Mouse (Mus musculus): ENCODE results near the gene Dnah2.
A peak's percentile ranks its signal among the peaks of the same experiment; 100 is the strongest.

The Dnah2 gene

DNA sequence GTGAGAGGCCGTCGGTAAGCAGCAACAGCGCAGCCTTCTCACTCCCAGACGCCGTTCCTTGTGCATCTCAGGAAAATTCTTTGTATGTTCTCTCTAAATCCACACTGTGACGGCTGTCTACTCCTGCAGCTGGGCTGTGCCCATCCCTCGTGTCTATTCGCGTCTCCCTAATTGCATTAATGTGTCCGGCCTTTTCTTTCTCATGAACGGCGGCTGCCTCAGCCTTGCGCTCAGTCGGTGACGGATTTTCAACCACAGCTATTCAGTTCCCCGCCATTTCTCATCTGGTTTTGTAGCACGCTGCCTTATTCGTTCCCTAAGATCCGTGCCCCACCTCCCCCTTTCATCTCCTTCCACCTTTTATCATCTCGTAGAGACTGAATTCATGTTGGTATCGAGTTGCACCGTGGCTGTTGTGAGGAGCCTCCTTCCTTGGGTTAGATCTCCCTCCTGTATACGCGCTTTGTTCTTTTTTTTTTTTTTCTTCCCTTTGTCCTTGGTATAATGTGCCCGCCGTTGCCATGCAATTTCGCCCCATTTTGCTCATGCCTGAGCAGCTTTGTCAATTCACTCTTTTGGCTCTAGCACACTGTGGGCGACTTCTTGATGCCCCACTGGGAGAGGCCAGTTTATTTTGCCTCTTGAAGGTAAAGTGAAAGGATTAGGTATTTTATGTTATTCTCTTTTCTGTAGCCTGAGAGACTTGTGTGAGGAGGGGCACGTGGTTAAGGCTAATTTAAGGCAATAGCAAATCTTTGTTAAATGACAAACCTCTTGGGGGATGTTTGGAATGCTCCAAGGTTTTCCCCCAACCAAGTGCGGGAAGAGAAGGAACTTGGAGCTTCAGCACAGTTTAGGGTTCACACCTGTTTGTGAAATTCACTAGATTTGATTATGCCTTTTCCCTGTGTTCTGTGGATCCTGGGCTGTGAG, 21.5 kb downstream of the Dnah2 start:
- DNase-seq: peak in 1 of 2 experiments; percentile 22

DNA sequence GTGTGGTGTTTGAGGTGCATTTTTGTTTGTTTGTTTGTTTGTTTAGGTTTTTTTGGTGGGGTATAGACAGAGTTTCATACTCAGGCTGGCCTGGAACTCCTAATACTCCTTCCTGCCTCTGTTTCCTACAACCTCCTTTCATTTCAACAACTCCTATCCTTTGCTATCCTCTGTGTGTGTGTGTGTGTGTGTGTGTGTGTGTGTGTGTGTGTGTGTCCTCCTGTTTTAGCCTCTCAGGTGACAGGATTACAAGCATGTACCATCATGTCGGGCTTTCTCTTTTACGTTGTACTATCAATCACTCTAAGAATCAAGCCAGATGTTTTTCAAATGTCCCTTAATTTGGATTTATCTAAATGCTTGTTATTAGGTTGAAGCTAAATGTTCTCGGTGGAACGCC, 22.3 kb downstream of the Dnah2 start:
- DNase-seq: no peak

DNA sequence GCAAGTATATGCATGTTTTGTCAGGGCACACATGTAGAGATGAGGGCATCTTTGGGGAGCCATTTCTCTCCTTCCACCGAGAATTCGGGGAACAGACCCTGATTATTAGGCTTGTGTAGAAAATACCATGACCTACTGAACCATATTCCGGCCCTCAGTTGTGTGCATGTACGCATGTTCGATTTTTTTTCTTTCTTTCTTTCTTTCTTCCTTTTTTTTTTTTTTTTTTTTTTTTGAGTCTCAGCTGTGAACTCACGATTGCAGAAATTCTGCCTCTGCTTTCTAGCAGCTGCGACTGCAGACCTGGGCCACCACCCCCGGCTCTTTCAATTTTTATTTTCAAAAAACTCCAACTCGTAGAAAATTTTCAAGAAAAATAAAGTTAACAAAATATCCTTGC, 23.2 kb downstream of the Dnah2 start:
- no peak for DNase-seq

DNA sequence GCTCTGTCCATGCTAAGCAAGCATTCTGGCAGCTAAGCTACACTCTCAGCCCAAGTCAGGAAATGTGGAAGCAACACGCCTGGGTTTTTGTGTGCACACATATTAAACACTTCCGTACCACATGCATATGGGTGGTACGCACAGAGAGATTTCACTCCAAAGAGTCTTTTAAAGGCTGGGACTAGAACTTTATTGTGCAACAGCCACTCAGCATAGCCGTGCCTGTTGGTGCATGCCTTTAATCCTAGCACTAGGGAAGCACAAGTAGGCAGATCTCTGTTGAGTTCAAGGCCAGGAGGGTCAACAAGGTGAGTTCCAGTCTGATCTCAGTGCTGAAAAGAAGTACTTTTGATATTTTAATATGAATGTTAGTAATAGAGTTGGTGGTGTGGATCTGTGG, 25.3 kb downstream of the Dnah2 start:
- no peak for DNase-seq

DNA sequence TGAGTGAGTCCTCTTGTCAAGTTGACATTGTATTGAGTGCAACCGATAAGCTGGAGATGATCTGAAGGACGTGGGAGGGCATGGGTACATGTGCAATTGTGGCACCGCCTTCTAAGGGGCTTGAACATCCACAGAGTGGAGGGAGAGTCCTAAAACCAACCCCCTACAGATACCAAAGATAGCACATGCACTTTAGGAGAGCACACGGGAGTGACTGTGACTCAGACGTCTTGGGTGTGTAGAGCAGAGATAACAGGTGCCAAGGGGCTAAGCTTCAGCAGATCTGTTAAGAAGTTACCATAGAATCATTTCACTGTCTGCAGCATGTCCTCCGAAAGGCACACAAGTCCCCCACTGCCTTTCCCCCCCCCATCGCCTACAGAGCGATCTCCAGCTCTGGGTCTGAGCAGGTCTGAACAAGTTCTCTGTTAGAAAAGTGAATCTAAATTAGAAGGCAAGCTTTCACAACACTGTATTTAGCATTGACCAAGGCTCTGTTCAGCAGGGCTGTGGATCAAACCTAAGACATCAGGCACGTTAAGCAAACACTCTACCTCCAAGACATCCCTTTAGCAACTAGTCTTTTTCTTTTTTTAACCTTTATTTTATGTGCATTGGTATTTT, 27.3 kb downstream of the Dnah2 start:
- DNase-seq: no peak

DNA sequence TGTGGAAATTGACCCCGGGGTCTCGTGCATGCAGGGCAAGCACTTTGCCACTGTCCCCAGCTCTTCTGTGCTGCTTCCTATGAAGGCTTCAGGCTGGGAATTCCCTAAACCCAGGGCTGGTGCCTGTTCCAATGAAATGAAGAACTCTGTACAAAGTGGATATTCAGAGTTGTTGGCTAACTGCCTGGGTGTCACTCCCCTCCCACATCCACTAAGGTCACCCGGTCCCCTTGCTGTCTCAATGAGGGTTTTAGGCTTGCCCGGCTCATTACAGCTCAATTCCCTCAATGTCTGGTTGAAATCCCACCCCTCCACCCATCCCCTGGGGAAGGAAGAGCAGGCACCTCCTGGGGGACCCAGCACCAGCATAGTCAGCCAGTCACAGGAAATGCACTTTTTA, 28.9 kb downstream of the Dnah2 start:
- DNase-seq: no peak

DNA sequence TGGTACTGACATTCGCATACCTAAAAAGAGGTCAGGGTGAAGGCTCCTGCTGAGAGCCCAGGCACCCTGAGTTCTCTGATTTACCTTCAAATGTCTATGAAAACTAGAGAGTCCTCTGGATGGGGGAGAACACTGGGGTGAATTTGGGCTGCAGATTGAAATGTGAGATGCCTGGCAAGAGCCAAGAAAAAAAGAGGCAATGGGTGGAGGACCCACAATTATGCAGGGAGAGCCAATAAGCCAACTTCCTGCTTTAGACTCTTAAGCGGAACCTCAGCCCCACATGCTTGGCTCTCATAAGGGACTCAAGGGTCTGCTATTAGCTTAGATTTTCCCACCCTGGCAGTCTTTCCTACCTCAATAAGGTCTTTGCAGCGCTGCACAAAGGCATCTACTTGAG, 32.2 kb downstream of the Dnah2 start:
- no peak for DNase-seq

DNA sequence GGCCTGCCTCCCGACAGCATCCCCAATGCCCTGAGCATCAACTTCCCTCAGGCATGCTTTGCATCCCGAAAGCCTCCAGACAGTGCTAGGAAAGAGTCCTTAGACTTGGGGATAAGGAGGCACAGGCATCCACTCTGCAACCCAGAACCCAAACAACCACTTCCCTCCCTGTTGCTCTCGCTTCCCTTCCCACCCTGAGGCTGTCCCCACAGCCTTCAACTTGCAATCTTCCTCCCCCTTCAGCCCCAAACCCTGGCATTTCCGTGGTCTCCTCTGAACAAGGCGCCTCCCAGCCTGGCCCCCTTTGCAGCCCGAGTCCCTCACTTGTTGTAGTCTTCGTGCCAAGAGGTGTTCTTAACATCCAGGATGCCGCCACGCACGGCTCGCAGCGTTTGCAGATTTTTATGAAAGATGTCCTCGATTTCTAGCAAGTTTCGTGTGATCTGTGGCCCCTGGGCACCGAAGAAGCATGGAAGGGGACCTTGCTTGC, 32.7 kb downstream of the Dnah2 start:
- DNase-seq: no peak

DNA sequence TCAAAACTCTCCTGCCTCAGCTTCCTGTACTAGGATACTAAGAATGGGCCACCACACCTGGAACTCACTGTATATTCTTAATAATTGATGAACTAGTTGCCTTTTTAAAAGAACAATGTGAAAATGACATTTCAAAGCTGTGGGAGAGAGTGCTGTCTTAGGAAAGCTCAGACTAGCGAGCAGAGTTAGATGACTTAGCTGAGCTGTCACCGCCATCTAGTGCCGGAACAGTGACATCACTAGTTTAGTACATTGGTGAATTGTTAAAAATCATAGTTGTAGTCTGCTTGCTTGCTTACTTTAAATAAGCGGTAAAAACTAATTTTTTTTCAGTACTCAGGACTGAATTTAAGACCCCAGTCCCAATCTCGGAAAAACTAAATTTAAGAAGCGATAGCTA, 35.1 kb downstream of the Dnah2 start:
- peak; percentile 56 to 61 for DNase-seq

DNA sequence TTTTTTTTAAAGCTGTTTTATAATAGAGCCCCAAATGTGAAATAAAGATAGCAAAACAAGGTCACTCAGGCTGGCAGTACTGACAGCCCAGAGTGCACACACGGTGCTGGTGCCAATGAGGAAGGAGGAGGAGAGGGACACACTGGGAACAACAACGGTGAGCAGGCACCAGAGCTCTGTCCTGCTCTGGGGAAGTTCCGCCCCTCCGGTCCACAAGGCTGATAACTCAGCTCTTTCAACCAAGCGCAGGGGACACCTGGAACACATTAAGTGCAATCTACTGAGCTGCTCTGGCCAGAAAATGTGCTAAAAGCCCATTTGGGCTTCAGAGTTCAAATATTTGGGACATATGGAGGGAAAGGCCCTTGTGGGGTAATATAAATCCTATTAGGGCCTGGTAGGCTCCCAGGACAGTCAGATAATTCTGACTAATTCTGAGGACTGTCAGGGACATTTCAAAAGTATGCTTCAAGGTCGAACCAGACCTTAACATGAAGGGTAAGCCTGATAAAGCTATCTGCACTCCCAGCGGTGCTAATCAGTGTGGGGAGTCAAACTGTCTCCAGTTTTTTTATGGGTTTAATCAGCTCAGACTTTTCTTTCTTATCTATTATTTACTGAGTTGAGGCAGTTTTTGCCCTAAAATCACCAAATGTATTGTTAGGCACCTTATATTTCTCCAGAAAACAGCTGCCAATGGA, 38.0 kb downstream of the Dnah2 start:
- no peak for DNase-seq

DNA sequence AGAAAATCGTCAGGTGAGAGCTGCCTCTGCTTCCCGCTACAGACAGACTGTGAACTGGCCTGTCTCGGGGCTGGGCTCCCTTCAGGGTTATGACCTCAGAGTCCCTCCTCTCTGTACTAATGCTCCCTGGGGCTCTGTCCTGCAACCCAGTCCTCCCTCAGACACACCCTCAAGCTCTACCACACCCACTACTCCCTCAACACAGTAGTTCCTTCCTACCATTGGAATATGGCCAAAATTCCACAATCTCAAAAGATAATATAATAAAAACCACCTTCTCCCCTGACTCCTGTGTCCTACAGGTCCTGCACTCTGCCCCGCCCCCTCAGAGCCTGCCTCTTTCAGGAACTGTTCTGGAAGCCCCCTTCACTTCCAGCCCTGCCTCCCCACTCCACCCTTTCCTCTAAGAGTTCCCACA, 45.0 kb downstream of the Dnah2 start:
- DNase-seq: no peak

DNA sequence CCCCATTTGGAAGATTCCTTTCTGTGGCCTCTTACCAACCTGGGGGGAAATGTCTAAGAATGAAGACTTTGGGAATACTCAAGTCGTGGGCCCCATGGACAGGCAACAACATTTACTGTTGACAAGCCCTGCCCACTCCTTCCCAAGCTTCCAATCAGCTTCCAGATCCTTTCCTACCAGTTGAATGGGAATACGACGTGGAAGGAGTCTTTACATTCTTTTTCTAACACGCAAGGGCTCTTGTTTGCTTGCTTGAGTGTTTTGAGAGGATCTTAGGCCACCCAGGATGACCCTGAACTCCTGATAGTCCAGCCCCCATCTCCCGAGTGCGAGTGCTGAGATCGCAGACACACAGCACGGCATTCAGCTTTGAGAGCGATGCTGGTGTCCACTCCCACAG, 47.4 kb downstream of the Dnah2 start:
- no peak for DNase-seq

DNA sequence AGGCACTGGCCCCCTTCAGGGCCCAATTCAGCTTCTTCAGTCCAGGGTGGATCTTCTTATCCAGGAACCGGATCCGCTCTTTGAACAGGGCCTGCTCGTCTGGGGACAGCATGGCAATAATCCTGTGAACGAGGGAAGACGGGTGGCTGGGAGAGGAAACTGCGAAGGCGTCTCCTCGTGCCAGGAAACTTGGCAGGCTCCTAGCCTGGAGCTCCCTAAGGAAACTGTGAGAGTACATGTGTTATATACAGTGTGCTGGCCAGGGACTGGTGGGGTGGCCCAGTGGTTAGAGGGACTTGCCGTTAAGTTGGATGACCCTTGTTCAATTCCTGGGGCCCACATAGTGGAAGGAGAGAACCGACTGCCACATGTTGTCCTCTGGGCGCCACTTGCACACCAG, 49.8 kb downstream of the Dnah2 start:
- DNase-seq: no peak

DNA sequence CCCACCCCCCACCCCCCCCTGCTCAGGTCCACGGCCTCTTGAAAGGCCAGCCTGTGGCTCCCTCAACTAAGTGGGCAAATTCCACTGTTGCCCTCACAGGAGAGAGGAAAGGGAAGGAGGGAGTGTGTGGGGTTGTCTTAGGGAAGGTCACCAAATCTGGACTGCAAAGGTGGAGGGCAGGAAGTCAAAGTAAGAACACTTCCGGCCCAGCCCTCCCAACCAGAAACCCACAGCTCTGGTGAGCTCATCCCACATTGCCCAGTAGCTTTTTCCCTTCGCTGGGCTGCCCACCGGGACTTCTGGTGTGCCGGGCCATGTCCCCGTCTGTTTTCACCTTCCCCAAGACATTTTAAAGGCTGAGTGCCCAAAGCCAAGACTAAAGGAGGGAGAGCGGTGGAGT, 57.2 kb downstream of the Dnah2 start:
- no peak for DNase-seq

DNA sequence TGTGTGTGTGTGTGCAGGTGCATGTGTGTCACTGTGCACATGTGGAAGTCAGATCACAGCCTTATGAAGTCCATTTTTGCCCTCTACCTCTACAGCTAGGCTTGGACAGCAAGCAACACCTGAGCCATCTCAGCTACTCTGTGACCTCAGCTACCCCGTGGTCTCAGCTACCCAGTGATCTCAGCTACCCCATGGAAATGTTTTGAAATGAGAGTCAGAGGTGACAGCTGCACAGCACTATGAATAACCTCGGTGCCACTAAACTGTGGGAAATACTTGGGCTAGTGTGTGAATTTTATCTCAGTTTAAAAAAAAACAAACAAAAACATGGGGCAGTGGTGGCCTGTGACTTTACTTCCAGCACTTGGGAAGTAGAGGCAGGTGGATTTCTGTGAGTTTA, 58.0 kb downstream of the Dnah2 start:
- no peak for DNase-seq

DNA sequence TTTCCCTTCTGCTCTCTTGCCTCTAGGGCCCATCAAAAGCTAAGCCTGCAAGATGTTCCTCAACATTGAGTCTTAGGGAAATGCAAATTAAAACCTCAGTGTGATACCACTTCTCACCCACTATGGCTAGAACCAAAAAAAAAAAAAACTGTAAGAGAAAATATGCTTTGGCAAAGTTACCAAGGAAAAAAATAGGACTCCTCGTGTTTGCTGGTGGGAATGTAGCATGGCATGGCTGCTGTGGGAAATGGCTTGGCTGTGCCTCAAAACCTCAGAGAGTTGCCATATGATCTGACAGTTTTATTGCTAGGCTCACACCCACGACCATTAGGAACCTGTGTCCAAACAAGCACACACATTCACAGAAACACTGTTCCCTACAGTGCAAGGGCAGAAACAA, 61.4 kb downstream of the Dnah2 start:
- no peak for DNase-seq

DNA sequence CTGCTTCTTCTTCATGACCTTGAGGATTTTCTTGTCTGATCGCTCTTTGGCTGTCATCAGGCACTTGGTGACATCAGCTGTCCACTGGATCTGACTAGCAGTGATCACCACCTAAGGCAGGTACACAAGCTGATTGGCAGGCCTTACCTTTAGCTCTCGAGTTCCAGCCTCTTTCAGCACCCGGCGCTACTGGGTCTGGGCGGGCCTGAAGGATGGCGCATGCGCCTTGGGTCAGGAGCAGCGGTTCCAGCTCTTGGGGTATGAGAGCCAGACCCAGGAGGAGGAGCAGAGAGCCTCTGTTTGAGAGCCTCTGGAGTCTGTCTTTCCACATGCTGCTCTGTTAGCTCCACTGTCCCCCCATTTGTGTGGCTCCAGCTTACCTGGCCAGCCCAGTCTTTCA, 71.3 kb downstream of the Dnah2 start:
- no peak for DNase-seq

DNA sequence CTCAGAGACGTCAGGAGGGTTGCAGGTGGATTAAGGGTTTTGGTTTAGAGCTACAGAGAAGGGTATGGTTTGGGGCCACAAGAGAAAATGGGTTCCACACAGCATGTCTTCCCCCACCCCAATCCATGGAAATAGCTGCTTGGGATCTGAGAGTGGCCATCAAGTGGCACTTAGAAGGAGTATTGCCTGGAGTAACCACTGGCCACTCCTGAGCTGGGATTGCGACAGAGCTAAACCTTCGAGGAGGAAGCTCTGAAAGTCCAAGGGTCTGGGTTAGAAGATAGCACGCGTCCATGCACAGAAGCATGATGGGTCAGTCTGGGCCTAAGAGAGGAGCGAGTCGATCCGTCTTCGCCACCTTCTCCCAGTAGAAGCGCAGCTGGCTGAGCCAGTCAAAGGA, 72.1 kb downstream of the Dnah2 start:
- DNase-seq: no peak

DNA sequence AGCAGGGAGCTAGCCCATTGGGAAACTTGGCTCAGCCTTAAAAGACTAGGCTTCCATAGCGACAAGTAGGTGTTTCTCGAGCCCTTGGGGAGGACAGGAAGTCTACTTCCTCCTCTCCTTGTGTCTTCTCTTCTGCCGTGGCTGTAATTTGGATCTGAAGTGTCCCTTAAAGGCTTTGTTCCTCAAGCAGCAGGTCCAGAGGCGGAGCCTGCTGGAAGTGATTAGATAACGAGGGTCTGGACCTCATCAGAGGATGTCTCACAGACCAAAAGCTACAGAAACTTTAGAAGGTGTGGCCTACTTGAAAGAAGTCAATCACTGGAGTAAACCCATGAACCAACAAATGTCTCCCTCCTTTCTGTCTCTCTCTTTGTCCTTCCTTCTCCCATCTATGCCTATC, 74.2 kb downstream of the Dnah2 start:
- no peak for DNase-seq

DNA sequence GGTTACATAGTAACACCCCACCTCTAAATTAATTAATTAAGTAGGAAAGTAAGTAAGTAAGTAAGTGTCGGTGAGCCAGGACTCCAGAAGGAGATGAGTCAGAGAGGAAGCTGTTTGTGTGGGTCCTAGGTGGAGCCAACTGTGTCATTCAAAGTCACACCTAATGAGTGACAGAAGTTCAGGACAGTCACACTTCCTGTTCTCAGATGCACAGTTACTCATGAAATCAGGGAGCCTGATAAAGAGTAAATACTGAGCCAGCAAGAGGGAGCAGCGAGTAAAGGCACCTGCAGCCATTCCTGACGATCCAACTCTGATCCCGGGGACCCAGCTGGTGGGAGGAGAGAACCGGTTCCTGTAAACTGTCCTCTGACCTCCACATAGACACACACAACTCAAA, 76.2 kb downstream of the Dnah2 start:
- no peak for DNase-seq

DNA sequence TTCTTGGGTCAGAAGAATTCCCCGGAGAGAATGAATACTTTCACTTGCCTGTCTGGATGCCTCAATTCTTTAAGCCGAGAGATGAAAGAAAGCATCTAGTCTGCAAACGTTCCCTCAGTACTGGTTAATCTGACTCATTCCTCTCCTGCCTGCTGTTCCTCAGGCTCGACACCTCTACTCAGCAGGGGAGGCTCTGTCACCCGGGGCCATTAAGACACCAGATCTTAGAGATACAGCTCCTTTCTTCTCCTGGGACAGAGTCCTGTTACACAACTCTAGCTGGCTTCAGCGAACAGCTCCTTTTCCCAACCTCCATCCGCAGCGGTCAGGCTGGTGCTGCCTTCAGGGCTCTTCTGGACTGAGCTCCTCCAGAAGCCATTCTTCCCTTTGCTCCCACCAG, 77.4 kb downstream of the Dnah2 start:
- no peak for DNase-seq

DNA sequence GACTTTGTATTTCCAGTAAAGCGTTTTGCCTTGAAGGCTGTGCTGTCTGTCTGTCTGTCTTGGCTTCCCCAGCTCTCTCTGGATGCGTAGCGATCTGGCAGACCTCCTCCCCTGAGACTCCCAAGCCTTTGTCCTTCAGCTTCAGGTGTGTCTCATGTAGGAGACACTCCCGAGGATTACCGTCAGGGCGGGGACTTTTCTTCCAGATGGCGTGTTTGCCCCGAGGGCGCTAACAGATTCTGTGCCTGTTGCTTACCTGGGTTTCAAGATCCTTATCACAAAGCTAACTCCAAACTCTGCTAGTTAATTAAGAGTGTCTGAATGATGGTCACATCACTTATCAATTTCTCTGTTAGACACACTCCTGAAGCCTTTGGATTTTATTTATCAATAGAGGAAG, 79.6 kb downstream of the Dnah2 start:
- DNase-seq: no peak

DNA sequence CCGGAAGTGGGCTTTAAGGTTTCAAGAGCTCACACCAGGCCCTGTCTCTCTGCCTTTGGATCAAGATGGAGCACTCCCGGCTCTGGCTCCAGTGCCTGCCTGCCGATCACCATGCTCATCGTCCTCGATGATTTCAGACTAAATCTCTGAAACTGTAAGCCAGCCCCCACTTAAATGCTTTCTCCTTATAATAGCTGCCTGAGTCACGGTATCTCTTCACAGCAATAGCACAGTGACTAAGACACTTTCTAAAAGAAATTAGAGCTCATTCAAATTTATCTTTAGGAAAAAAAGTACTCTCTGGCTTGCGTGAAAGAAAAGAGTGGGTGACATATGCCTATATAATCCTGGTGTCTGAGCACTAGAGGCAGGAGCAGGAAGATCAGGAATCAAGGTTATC, 84.9 kb downstream of the Dnah2 start:
- no peak for DNase-seq

DNA sequence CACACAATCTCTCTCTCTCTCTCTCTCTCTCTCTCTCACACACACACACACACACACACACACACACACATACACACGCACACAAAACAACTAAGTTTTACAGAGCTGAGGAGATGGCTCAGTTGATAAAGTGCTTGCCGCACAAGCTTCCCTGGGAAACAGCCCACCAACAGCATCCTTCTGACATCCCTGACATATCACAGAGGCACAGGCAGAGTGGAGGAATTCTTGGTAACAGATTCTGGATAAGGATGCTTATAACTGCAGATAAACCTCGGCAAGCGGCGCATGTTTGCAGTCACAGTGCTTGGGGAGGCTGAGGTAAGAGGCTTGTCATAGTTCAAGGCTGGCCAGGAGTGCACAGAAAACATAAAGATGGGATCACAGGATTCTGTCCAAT, 87.3 kb downstream of the Dnah2 start:
- DNase-seq: no peak

Data from cerebellum, postnatal 36 days (tissue).